ENCODE assay signal across 8 mouse cellular contexts in genomic region chr19:55537691-55538090, GRCm38 (mm10).
DNase-seq lines count a peak whose midpoint lies in the region; ATAC-seq and TF ChIP-seq lines count a peak whose summit lies in the region.

No protein-coding gene starts in this region.

- H3K4me3 ChIP-seq in heart, adult 2 months: no peak overlapping the region
- no peak overlapping the region for H3K4me3 ChIP-seq in heart, embryonic 11.5 days (ENCODE audit: low read depth, low read length)
- H3K4me3 ChIP-seq in ES-Bruce4 (ENCODE audit: low read depth, low read length): no peak overlapping the region
- no peak overlapping the region for H3K4me3 ChIP-seq in intestine, postnatal 0 days (ENCODE audit: low read depth, low read length)

- H3K36me3 ChIP-seq in heart, adult 2 months (ENCODE audit: control insufficient read depth, insufficient read depth, low read length): no peaks in the 10 kb centered on the region
- no peaks in the 10 kb centered on the region for H3K36me3 ChIP-seq in heart, embryonic 11.5 days (ENCODE audit: control insufficient read depth, insufficient read depth, low read length)
- no peaks in the 10 kb centered on the region for H3K36me3 ChIP-seq in ES-Bruce4 (ENCODE audit: control insufficient read depth, insufficient read depth, low read length, poor library complexity, severe bottlenecking)
- no peaks in the 10 kb centered on the region for H3K36me3 ChIP-seq in intestine, postnatal 0 days (ENCODE audit: control insufficient read depth, insufficient read depth)

- intact Hi-C loops in heart, adult 2 months (cut with DNase I): loop anchor here (5.0 kb wide), 1 partner anchor 595 kb away; no protein-coding TSS in a partner anchor

- H3K27me3 ChIP-seq in heart, adult 2 months (ENCODE audit: control insufficient read depth, insufficient read depth, low read length): no peaks in the 10 kb centered on the region
- H3K27me3 ChIP-seq in heart, embryonic 11.5 days (ENCODE audit: control insufficient read depth, insufficient read depth, low read length): no peaks in the 10 kb centered on the region
- no peaks in the 10 kb centered on the region for H3K27me3 ChIP-seq in ES-Bruce4 (ENCODE audit: control insufficient read depth, insufficient read depth, low read length, poor library complexity, severe bottlenecking)
- no peaks in the 10 kb centered on the region for H3K27me3 ChIP-seq in intestine, postnatal 0 days (replicated peaks; ENCODE audit: control insufficient read depth, insufficient read depth, low read length)

- no peak for TF ChIP-seq POLR2A in heart, adult 2 months (IDR thresholded peaks at IDR 0.05; ENCODE audit: insufficient read depth, low read depth, low read length)
- TF ChIP-seq POLR2A in ES-Bruce4 (IDR thresholded peaks at IDR 0.05; ENCODE audit: insufficient read depth, low read length): no peak

- 0 out of 2 replicates have a peak, but pooled peaks have one; percentile 25 for TF ChIP-seq EP300 in heart, adult 2 months (IDR thresholded peaks at IDR 0.05; ENCODE audit: insufficient read depth, low read depth, low read length)
- peak; percentile 33; the same call in 1 of the 2 replicates for TF ChIP-seq EP300 in ES-Bruce4 (IDR thresholded peaks at IDR 0.05; ENCODE audit: insufficient read depth, low read depth, low read length)

- no peak overlapping the region for H3K27ac ChIP-seq in heart, adult 2 months
- no peak overlapping the region for H3K27ac ChIP-seq in heart, embryonic 11.5 days (ENCODE audit: low read depth, low read length)
- no peak overlapping the region for H3K27ac ChIP-seq in ES-Bruce4 (ENCODE audit: insufficient read depth, low read length)
- H3K27ac ChIP-seq in intestine, postnatal 0 days (ENCODE audit: low read depth, low read length): no peak overlapping the region

- TF ChIP-seq CTCF in heart, adult 2 months (IDR thresholded peaks at IDR 0.05): peak; percentile 57
- TF ChIP-seq CTCF in ES-Bruce4 (IDR thresholded peaks at IDR 0.05; ENCODE audit: low read depth, low read length): peak; percentile 76
- TF ChIP-seq CTCF in intestine, postnatal 0 days (IDR thresholded peaks at IDR 0.05; ENCODE audit: low read depth): peak; percentile 82

- ATAC-seq in heart, embryonic 11.5 days (replicated peaks; ENCODE audit: insufficient number of reproducible peaks, low FRiP score, low TSS enrichment): no peak
- ATAC-seq in intestine, postnatal 0 days: peak; percentile 49
- ATAC-seq in monocyte, adult 5-6 weeks (replicated peaks; ENCODE audit: insufficient number of reproducible peaks, low FRiP score, low TSS enrichment, poor library complexity, severe bottlenecking): no peak

- no peak overlapping the region for H3K4me2 ChIP-seq in heart, embryonic 11.5 days
- no peak overlapping the region for H3K4me2 ChIP-seq in intestine, postnatal 0 days (replicated peaks; ENCODE audit: low read depth)

- H3K79me2 ChIP-seq in heart, adult 2 months (replicated peaks; ENCODE audit: control insufficient read depth, insufficient read depth, low read length): no peaks in the 10 kb centered on the region

- 46% methylated on average over 6 of the region's 6 CpGs for WGBS in heart, adult 2 months
- WGBS in heart, embryonic 11.5 days (ENCODE audit: insufficient replicate concordance): 24% methylated on average over 6 of the region's 6 CpGs
- 42% methylated on average over 6 of the region's 6 CpGs for WGBS in intestine, postnatal 0 days

- DNase-seq in heart, adult 2 months: peak; percentile 28 to 38
- DNase-seq in embryo, embryonic 10.5 days (ENCODE audit: low spot score): peak; percentile 70
- peak; percentile 42 for DNase-seq in lung, postnatal 14 days
- DNase-seq in gastrocnemius, adult 18-20 months (ENCODE audit: low spot score): no peak

- no peak overlapping the region for H3K9ac ChIP-seq in heart, adult 2 months (ENCODE audit: low read depth, low read length)
- H3K9ac ChIP-seq in heart, embryonic 11.5 days (ENCODE audit: low read depth, low read length): no peak overlapping the region
- no peak overlapping the region for H3K9ac ChIP-seq in ES-Bruce4 (ENCODE audit: low read depth, poor library complexity, severe bottlenecking)
- H3K9ac ChIP-seq in intestine, postnatal 0 days (ENCODE audit: low read depth, low read length): no peak overlapping the region

- no peaks in the 10 kb centered on the region for H3K9me3 ChIP-seq in heart, embryonic 11.5 days (replicated peaks; ENCODE audit: control insufficient read depth, low read length)
- H3K9me3 ChIP-seq in ES-Bruce4 (replicated peaks; ENCODE audit: control insufficient read depth, insufficient read depth, low read length, poor library complexity, severe bottlenecking): no peaks in the 10 kb centered on the region
- H3K9me3 ChIP-seq in intestine, postnatal 0 days (ENCODE audit: control insufficient read depth): no peaks in the 10 kb centered on the region

- H3K4me1 ChIP-seq in heart, adult 2 months (ENCODE audit: control insufficient read depth, insufficient read depth, low read length): no peaks in the 10 kb centered on the region
- peaks cover 6% of the 10 kb centered on the region; the same call in 1 of the 2 replicates for H3K4me1 ChIP-seq in heart, embryonic 11.5 days (ENCODE audit: control insufficient read depth, insufficient read depth, low read length)
- peaks cover 3% of the 10 kb centered on the region for H3K4me1 ChIP-seq in ES-Bruce4 (ENCODE audit: control insufficient read depth, insufficient read depth, low read length)
- no peaks in the 10 kb centered on the region for H3K4me1 ChIP-seq in intestine, postnatal 0 days (replicated peaks; ENCODE audit: control insufficient read depth, insufficient read depth, low read length)
